Mouse (Mus musculus) heart, adult 18-20 months (tissue): Measurements from ENCODE around the gene Olfr488. TPM values are rescaled to one million over a fixed set of nuclear protein-coding genes. Genes with fewer than 3 reads are reported as not detected.
"Not testable (repeated sequence)": the region's sequence is repeated elsewhere in the genome, so short reads cannot be mapped to it uniquely, and the experiment has no call there.

Source experiments
- DNase-seq, 2 experiments: peaks; one replicate each; pipeline ENCODE4 v3.0.0; 2021 to 2022; ENCODE audit warnings: mixed read lengths in 1 of 2
- long read RNA-seq, 2 experiments: library from polyadenylated mRNA; stranded (forward); transcript quantifications; one replicate each; pipeline ENCODE4 v2.0.0; 2021
- total RNA-seq, 2 experiments: library from RNA; stranded (reverse); gene quantifications; 2 replicates each; pipeline ENCODE4 v1.2.3; 2021

Olfr488 gene
- not detected for total RNA-seq
- long read RNA-seq, experiment 1 = 0 reads
- long read RNA-seq, experiment 2 = 0 reads

DNA sequence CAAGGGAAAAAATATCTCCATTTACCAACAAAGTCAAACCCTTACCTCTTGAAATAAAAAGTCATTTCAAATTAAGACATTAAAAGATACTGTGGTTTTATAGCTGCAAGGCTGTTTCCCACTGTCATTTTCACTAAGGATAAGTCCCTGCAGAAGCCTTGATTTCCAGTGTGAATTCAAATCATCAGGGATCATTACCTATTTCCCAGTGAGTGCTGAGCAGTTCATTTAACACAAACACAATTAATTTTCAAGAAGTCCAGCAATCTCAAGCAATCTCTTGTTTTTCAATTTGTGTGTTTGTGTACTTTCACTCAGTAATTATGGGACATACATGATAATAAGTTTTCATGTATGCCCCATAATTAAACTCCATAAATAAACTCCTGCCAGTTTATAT, at the start of gene Olfr488:
Olfr488 (minus strand) TSS at position 101 of the 400 bp plus-strand sequence.
- no peak for DNase-seq

DNA sequence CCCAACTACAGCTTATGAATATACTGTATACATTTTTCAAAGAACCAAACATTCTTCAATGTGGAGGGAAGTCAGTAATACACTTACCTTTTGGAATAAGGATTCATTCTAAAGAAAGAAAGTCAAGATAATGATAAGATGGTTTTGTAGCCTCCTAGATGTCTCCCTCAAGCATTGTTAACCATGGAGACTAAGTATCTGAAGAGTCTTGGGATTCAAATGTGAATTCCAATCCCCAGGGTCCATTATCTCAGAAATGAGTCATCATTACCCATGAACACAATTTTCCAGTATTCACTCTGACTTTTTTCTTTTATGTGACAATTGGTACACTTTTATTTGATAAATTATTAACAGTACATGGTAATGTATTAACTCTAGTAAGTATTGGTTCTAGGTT, 30.7 kb upstream of the Olfr488 start, which contains the start of gene Olfr490:
Olfr490 (minus strand) TSS at position 101 of the 400 bp plus-strand sequence.
- no peak for DNase-seq

DNA sequence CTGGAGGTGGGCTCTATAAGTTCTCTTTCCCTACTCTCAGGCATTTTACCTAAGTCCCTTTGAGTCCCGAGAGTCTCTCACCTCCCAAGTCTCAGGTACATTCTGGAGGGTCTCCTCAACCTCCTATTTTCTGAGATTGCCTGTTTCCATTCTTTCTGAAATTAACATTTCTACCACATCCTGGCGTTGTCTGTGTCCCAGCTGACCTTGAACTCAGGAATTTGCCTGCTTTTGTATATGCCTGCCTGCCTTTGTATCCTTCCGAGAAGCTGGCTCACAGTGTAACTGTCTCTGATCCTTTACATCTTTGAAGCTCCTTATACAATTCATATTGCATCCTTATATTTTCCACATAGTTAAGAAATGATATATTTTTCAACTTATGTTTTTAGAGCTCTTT, 24.6 kb downstream of the Olfr488 start:
- no peak for DNase-seq

- DNase-seq = not testable (repeated sequence)
These were observed 43.6 kb downstream of the Olfr488 start, which contains the start of gene Olfr487 for GRCm38 (mm10) chr7:108214536-108214935. Gene Olfr487 (minus strand): TSS chr7:108214636.

Other genes starting within 250 kb of the Olfr488 start
- gene Olfr478, start 224.4 kb downstream of the Olfr488 start, total RNA-seq = not detected
- not detected for gene Olfr479, start 207.7 kb downstream of the Olfr488 start, total RNA-seq
- not detected for gene Olfr480, start 191.0 kb downstream of the Olfr488 start, total RNA-seq
- not detected for gene Olfr481, start 178.5 kb downstream of the Olfr488 start, total RNA-seq
- 1 to 10 TPM in 1 of 2 experiments, under 1 TPM in 1; 0.87 to 1.1 TPM for gene Olfr482, start 160.8 kb downstream of the Olfr488 start, total RNA-seq
- gene Olfr483, start 157.5 kb downstream of the Olfr488 start, total RNA-seq = not detected
- gene Olfr484, start 130.9 kb downstream of the Olfr488 start, total RNA-seq = not detected
- not detected for gene Olfr485, start 98.5 kb downstream of the Olfr488 start, total RNA-seq
- gene Olfr486, start 85.6 kb downstream of the Olfr488 start, total RNA-seq = not detected
- gene Olfr487, start 43.7 kb downstream of the Olfr488 start, total RNA-seq = not detected
- gene Olfr490, start 30.6 kb upstream of the Olfr488 start, total RNA-seq = not detected
- gene Olfr491, start 55.1 kb upstream of the Olfr488 start, total RNA-seq = not detected
- gene Olfr492, start 65.3 kb upstream of the Olfr488 start, total RNA-seq = not detected
- not detected for gene Olfr493, start 88.6 kb upstream of the Olfr488 start, total RNA-seq
- not detected for gene Olfr494, start 107.0 kb upstream of the Olfr488 start, total RNA-seq
- not detected for gene Olfr495, start 134.8 kb upstream of the Olfr488 start, total RNA-seq
- not detected for gene Olfr497, start 162.1 kb upstream of the Olfr488 start, total RNA-seq
- gene Olfr498, start 207.0 kb upstream of the Olfr488 start, total RNA-seq = not detected